ENCODE assay signal across 8 mouse cellular contexts in genomic region chr2:132716154-132716553, GRCm38 (mm10). TPM values are rescaled to one million over a fixed set of nuclear protein-coding genes. Genes with fewer than 3 reads are reported as not detected.
DNase-seq lines count a peak whose midpoint lies in the region; ATAC-seq and TF ChIP-seq lines count a peak whose summit lies in the region.

No protein-coding gene starts in this region.

- no peaks in the 10 kb centered on the region for H3K36me3 ChIP-seq in embryonic facial prominence, embryonic 10.5 days (replicated peaks)
- no peaks in the 10 kb centered on the region for H3K36me3 ChIP-seq in heart, embryonic 12.5 days
- no peaks in the 10 kb centered on the region for H3K36me3 ChIP-seq in splenic B cell, adult 2 months (ENCODE audit: control insufficient read depth, insufficient read depth, low read length, poor library complexity, severe bottlenecking)

- TF ChIP-seq CTCF in left cerebral cortex, adult 2 months (IDR thresholded peaks at IDR 0.05): peak; percentile 57

- peak overlapping the region; percentile 79 for H3K27ac ChIP-seq in left cerebral cortex, adult 2 months
- no peak overlapping the region for H3K27ac ChIP-seq in embryonic facial prominence, embryonic 10.5 days (replicated peaks)
- peak overlapping the region; percentile 42 for H3K27ac ChIP-seq in heart, embryonic 12.5 days (ENCODE audit: poor library complexity, severe bottlenecking)

- WGBS in embryonic facial prominence, embryonic 10.5 days: 48% methylated on average over 5 of the region's 5 CpGs
- WGBS in heart, embryonic 12.5 days: 22% methylated on average over 5 of the region's 5 CpGs

- peak in 1 of 2 experiments; percentile 49 for DNase-seq in left cerebral cortex, adult 2 months (ENCODE audit: extremely low spot score in 1 of 2, low spot score in 2 of 2)
- no peak for DNase-seq in left cerebral cortex, adult 8-10 months (ENCODE audit: low spot score in 2 of 2)
- peak; percentile 66 for DNase-seq in adrenal gland, postnatal 25 days
- DNase-seq in embryonic facial prominence, embryonic 10.5 days (ENCODE audit: low spot score): peak; percentile 57
- DNase-seq in kidney, postnatal 10 days: peak; percentile 64
- peak; percentile 31 for DNase-seq in mesoderm, embryonic 11.5 days (ENCODE audit: low read depth, low spot score)
- peak; percentile 71 for DNase-seq in splenic B cell, adult 2 months (ENCODE audit: low read depth, low spot score)

- H3K9ac ChIP-seq in heart, embryonic 12.5 days: no peak overlapping the region

- intact Hi-C loops in left cerebral cortex, adult 2 months (cut with DNase I): loop anchor here (2.0 to 5.0 kb wide), 2 partner anchors 41 to 201 kb away; no protein-coding TSS in a partner anchor

- H3K4me1 ChIP-seq in embryonic facial prominence, embryonic 10.5 days: no peaks in the 10 kb centered on the region
- H3K4me1 ChIP-seq in heart, embryonic 12.5 days (replicated peaks): peaks cover 23% of the 10 kb centered on the region

- H3K4me3 ChIP-seq in left cerebral cortex, adult 2 months: no peak overlapping the region
- no peak overlapping the region for H3K4me3 ChIP-seq in embryonic facial prominence, embryonic 10.5 days
- no peak overlapping the region for H3K4me3 ChIP-seq in heart, embryonic 12.5 days

- no peaks in the 10 kb centered on the region for H3K9me3 ChIP-seq in embryonic facial prominence, embryonic 10.5 days
- H3K9me3 ChIP-seq in heart, embryonic 12.5 days (replicated peaks): no peaks in the 10 kb centered on the region

- peak; percentile 58; the same call in 1 of the 2 replicates for ATAC-seq in heart, embryonic 12.5 days (ENCODE audit: insufficient number of reproducible peaks, low FRiP score)

- 0 out of 2 replicates have a peak overlapping the region, but pooled peaks have one; percentile 0 for H3K4me2 ChIP-seq in heart, embryonic 12.5 days

- H3K27me3 ChIP-seq in embryonic facial prominence, embryonic 10.5 days (replicated peaks; ENCODE audit: low read depth, poor library complexity, severe bottlenecking): no peaks in the 10 kb centered on the region
- H3K27me3 ChIP-seq in heart, embryonic 12.5 days (replicated peaks): no peaks in the 10 kb centered on the region
- no peaks in the 10 kb centered on the region for H3K27me3 ChIP-seq in splenic B cell, adult 2 months (ENCODE audit: control insufficient read depth, insufficient read depth, low read length, poor library complexity, severe bottlenecking)

RNA-seq across cellular contexts. Expression of gene Shld1, which starts 29.4 kb away (rescaled TPM):
- total RNA-seq in left cerebral cortex, adult 2 months (2021): 10 to 100 TPM in 1 of 2 experiments, 1 to 10 TPM in 1; 9.6 to 10.7 TPM
- total RNA-seq in left cerebral cortex, adult 8-10 months (2022): 10 to 100 TPM in 2 of 4 experiments, 1 to 10 TPM in 2; 8.9 to 12.7 (median 10.9) TPM
- total RNA-seq in adrenal gland, postnatal 25 days (2021): 8.8 and 13.8 TPM in 2 replicates
- polyA plus RNA-seq in embryonic facial prominence, embryonic 10.5 days (2016; fragmentation: Nextera tagmentation; extraction: Ambion mirVana): 15.7 and 16.6 TPM in 2 replicates
- 14.4 and 16.8 TPM in 2 replicates for polyA plus RNA-seq in heart, embryonic 12.5 days (2016; fragmentation: Nextera tagmentation; extraction: Ambion mirVana)

Comparison
In these comparisons a context has a peak if more than half of its experiments do, and no peak if none do; other contexts are left out.
1. DNase-seq: peak in adrenal gland, postnatal 25 days (single experiment), embryonic facial prominence, embryonic 10.5 days (single experiment), kidney, postnatal 10 days (single experiment), mesoderm, embryonic 11.5 days (single experiment) and splenic B cell, adult 2 months (single experiment); none in left cerebral cortex, adult 8-10 months (0 of 2).